Mouse (Mus musculus): Measurements from ENCODE around the gene Slc22a6. TPM values are rescaled to one million over a fixed set of nuclear protein-coding genes. Genes with fewer than 3 reads are reported as not detected.
A peak's percentile ranks its signal among the peaks of the same experiment; 100 is the strongest.

The Slc22a6 gene
- total RNA-seq, 1 experiment = not detected

- in situ Hi-C loops (cut with MboI; ENCODE audit: low sequenced_read_pairs in 2 of 2, unreplicated experiment in 2 of 2) = no loop called here
- Histone ChIP-seq H3K9me3 (ENCODE audit: control insufficient read depth, insufficient read depth, low read depth, low read length) (no peaks in the 10 kb centered on the region), H3K4me3 (ENCODE audit: insufficient read depth in 1 of 2, low read depth in 1 of 2, low read length in 2 of 2, poor library complexity in 1 of 2, severe bottlenecking in 1 of 2) (peak overlapping the region; percentile 44 to 51; a peak in 2 of 4 replicates), H3K4me1 (ENCODE audit: control insufficient read depth in 2 of 2, insufficient read depth in 2 of 2, low read length in 2 of 2, poor library complexity in 1 of 2) (peaks cover 0 to 5% of the 10 kb centered on the region in 2 experiments; a peak in 1 of 4 replicates), H3K27ac (ENCODE audit: insufficient read depth, low read depth, low read length, poor library complexity, severe bottlenecking) (no peak overlapping the region), H3K36me3 (ENCODE audit: control insufficient read depth, insufficient read depth, low read length, poor library complexity, severe bottlenecking) (no peaks in the 10 kb centered on the region), H3K9ac (ENCODE audit: insufficient read depth, low read depth, low read length, poor library complexity, severe bottlenecking) (no peak overlapping the region)
- TF ChIP-seq ZNF384 (IDR thresholded peaks at IDR 0.05; ENCODE audit: low read depth, low read length) (no peak), MAFK (IDR thresholded peaks at IDR 0.05; ENCODE audit: insufficient read depth, low read depth, low read length) (no peak), HCFC1 (IDR thresholded peaks at IDR 0.05; ENCODE audit: borderline replicate concordance, insufficient read depth, low read length) (no peak), CHD2 (IDR thresholded peaks at IDR 0.05; ENCODE audit: low read depth, low read length) (no peak), ZC3H11A (IDR thresholded peaks at IDR 0.05; ENCODE audit: borderline replicate concordance, low read depth, low read length) (no peak)
- peak; percentile 65 for DNase-seq (ENCODE audit: low read depth, low spot score)
These were observed 44.5 kb downstream of the Slc22a6 start for GRCm38 (mm10) chr19:8662337-8662736.

DNA sequence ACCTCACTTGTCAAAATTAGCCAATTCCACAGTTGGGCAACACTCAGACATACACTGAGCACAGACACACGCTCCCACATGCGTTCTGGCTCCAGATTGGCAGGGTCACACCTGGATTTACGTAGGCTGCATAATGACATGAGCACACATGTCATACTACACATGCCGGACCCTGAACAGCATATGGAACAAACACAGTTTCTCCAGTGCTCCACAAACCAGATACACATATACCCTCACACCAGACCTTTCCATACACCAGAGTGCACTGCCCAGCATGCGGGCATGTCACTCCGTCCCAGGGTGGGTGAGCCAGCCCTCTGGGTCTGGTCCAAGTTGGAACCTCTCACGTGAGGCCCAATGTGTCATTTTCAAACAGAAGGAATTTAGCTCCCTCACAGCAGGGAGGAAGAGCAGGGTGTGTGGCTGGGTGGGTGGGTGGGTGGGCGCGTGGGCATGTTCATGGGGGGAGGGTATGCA, 45.6 kb downstream of the Slc22a6 start, which contains the start of gene Chrm1:
TSS of gene Chrm1 (plus strand) at position 430 of the 480 bp plus-strand sequence.
- in situ Hi-C loops (cut with MboI; ENCODE audit: low sequenced_read_pairs in 2 of 2, unreplicated experiment in 2 of 2) = no loop called here
- Histone ChIP-seq H3K36me3 (ENCODE audit: control insufficient read depth, insufficient read depth, low read length, poor library complexity, severe bottlenecking) (no peaks in the 10 kb centered on the region), H3K9me3 (ENCODE audit: control insufficient read depth, insufficient read depth, low read depth, low read length) (no peaks in the 10 kb centered on the region), H3K9ac (ENCODE audit: insufficient read depth, low read depth, low read length, poor library complexity, severe bottlenecking) (no peak within 1 kb of the TSS), H3K27ac (ENCODE audit: insufficient read depth, low read depth, low read length, poor library complexity, severe bottlenecking) (no peak within 1 kb of the TSS; the same call in 1 of the 2 replicates), H3K4me3 (ENCODE audit: insufficient read depth in 1 of 2, low read depth in 1 of 2, low read length in 2 of 2, poor library complexity in 1 of 2, severe bottlenecking in 1 of 2) (no peak within 1 kb of the TSS), H3K4me1 (ENCODE audit: control insufficient read depth in 2 of 2, insufficient read depth in 2 of 2, low read length in 2 of 2, poor library complexity in 1 of 2) (peaks cover 0 to 5% of the 10 kb centered on the region in 2 experiments; a peak in 1 of 4 replicates)
- DNase-seq (ENCODE audit: low read depth, low spot score) = no peak
- TF ChIP-seq MAFK (IDR thresholded peaks at IDR 0.05; ENCODE audit: insufficient read depth, low read depth, low read length) (no peak), ZC3H11A (IDR thresholded peaks at IDR 0.05; ENCODE audit: borderline replicate concordance, low read depth, low read length) (no peak), CHD2 (IDR thresholded peaks at IDR 0.05; ENCODE audit: low read depth, low read length) (no peak), HCFC1 (IDR thresholded peaks at IDR 0.05; ENCODE audit: borderline replicate concordance, insufficient read depth, low read length) (no peak), ZNF384 (IDR thresholded peaks at IDR 0.05; ENCODE audit: low read depth, low read length) (no peak)

GRCm38 (mm10) chr19:8663911-8664421, 46.1 kb downstream of the Slc22a6 start:
- no peak for DNase-seq (ENCODE audit: low read depth, low spot score)
- no peaks in the 10 kb centered on the region for H3K9me3 ChIP-seq (ENCODE audit: control insufficient read depth, insufficient read depth, low read depth, low read length)
- TF ChIP-seq ZNF384 (IDR thresholded peaks at IDR 0.05; ENCODE audit: low read depth, low read length) (no peak), CHD2 (IDR thresholded peaks at IDR 0.05; ENCODE audit: low read depth, low read length) (no peak), HCFC1 (IDR thresholded peaks at IDR 0.05; ENCODE audit: borderline replicate concordance, insufficient read depth, low read length) (no peak), ZC3H11A (IDR thresholded peaks at IDR 0.05; ENCODE audit: borderline replicate concordance, low read depth, low read length) (no peak), MAFK (IDR thresholded peaks at IDR 0.05; ENCODE audit: insufficient read depth, low read depth, low read length) (no peak)
- H3K4me1 ChIP-seq (ENCODE audit: control insufficient read depth in 2 of 2, insufficient read depth in 2 of 2, low read length in 2 of 2, poor library complexity in 1 of 2) = peaks cover 0 to 5% of the 10 kb centered on the region in 2 experiments; a peak in 1 of 4 replicates
- no peak overlapping the region for H3K4me3 ChIP-seq (ENCODE audit: insufficient read depth in 1 of 2, low read depth in 1 of 2, low read length in 2 of 2, poor library complexity in 1 of 2, severe bottlenecking in 1 of 2)
- in situ Hi-C loops (cut with MboI; ENCODE audit: low sequenced_read_pairs in 2 of 2, unreplicated experiment in 2 of 2) = no loop called here
- no peak overlapping the region; the same call in 1 of the 2 replicates for H3K27ac ChIP-seq (ENCODE audit: insufficient read depth, low read depth, low read length, poor library complexity, severe bottlenecking)
- H3K9ac ChIP-seq (ENCODE audit: insufficient read depth, low read depth, low read length, poor library complexity, severe bottlenecking) = no peak overlapping the region
- H3K36me3 ChIP-seq (ENCODE audit: control insufficient read depth, insufficient read depth, low read length, poor library complexity, severe bottlenecking) = no peaks in the 10 kb centered on the region

- Histone ChIP-seq H3K9ac (ENCODE audit: insufficient read depth, low read depth, low read length, poor library complexity, severe bottlenecking) (no peak overlapping the region), H3K4me1 (ENCODE audit: control insufficient read depth in 2 of 2, insufficient read depth in 2 of 2, low read length in 2 of 2, poor library complexity in 1 of 2) (peaks cover 0 to 5% of the 10 kb centered on the region in 2 experiments; a peak in 1 of 4 replicates), H3K9me3 (ENCODE audit: control insufficient read depth, insufficient read depth, low read depth, low read length) (no peaks in the 10 kb centered on the region), H3K4me3 (ENCODE audit: insufficient read depth in 1 of 2, low read depth in 1 of 2, low read length in 2 of 2, poor library complexity in 1 of 2, severe bottlenecking in 1 of 2) (no peak overlapping the region), H3K27ac (ENCODE audit: insufficient read depth, low read depth, low read length, poor library complexity, severe bottlenecking) (no peak overlapping the region), H3K36me3 (ENCODE audit: control insufficient read depth, insufficient read depth, low read length, poor library complexity, severe bottlenecking) (no peaks in the 10 kb centered on the region)
- TF ChIP-seq HCFC1 (IDR thresholded peaks at IDR 0.05; ENCODE audit: borderline replicate concordance, insufficient read depth, low read length) (no peak), ZC3H11A (IDR thresholded peaks at IDR 0.05; ENCODE audit: borderline replicate concordance, low read depth, low read length) (no peak), MAFK (IDR thresholded peaks at IDR 0.05; ENCODE audit: insufficient read depth, low read depth, low read length) (no peak), ZNF384 (IDR thresholded peaks at IDR 0.05; ENCODE audit: low read depth, low read length) (no peak), CHD2 (IDR thresholded peaks at IDR 0.05; ENCODE audit: low read depth, low read length) (no peak)
- in situ Hi-C loops (cut with MboI; ENCODE audit: low sequenced_read_pairs in 2 of 2, unreplicated experiment in 2 of 2) = no loop called here
- no peak for DNase-seq (ENCODE audit: low read depth, low spot score)
These were observed 47.0 kb downstream of the Slc22a6 start for GRCm38 (mm10) chr19:8664859-8665258.
